Mouse (Mus musculus): ENCODE measurements around the gene Sema4c. TPM values are rescaled to one million over a fixed set of nuclear protein-coding genes. Genes with fewer than 3 reads are reported as not detected.

Gene Sema4c
- total and polyA plus RNA-seq, 3 experiments: 0.70 to 3.4 (median 1.5) TPM

- no peak for DNase-seq (ENCODE audit: extremely low read depth)
- H3K9me3 ChIP-seq (replicated peaks; ENCODE audit: low read length): no peaks in the 10 kb centered on the region
- H3K27me3 ChIP-seq (replicated peaks): no peaks in the 10 kb centered on the region
- TF ChIP-seq JUND (conservative IDR thresholded peaks at IDR 0.05; ENCODE audit: low read depth, low read length) (no peak), SIN3A (IDR thresholded peaks at IDR 0.05; ENCODE audit: low read length) (no peak), CHD2 (IDR thresholded peaks at IDR 0.05; ENCODE audit: low read length) (no peak), MAZ (IDR thresholded peaks at IDR 0.05; ENCODE audit: low read depth, low read length) (no peak), ZMIZ1 (IDR thresholded peaks at IDR 0.05; ENCODE audit: low read depth, low read length) (no peak), RCOR1 (conservative IDR thresholded peaks at IDR 0.05; ENCODE audit: low read depth, low read length) (no peak), JUN (IDR thresholded peaks at IDR 0.05; ENCODE audit: insufficient read depth, low read depth, low read length) (no peak), IRF4 (IDR thresholded peaks at IDR 0.05; ENCODE audit: low read depth, low read length) (no peak), BHLHE40 (IDR thresholded peaks at IDR 0.05; ENCODE audit: low read depth, low read length) (no peak), CTCF (conservative IDR thresholded peaks at IDR 0.05 in 1 of 2, IDR thresholded peaks at IDR 0.05 in 1 of 2; ENCODE audit: low read depth in 2 of 2, low read length in 2 of 2) (no peak), POLR2AphosphoS2 (IDR thresholded peaks at IDR 0.05; ENCODE audit: low read depth, low read length) (no peak), ZNF384 (IDR thresholded peaks at IDR 0.05; ENCODE audit: low read depth, low read length) (no peak), ZC3H11A (IDR thresholded peaks at IDR 0.05; ENCODE audit: low read depth, low read length) (no peak), CHD1 (IDR thresholded peaks at IDR 0.05; ENCODE audit: low read depth, low read length) (no peak), USF2 (conservative IDR thresholded peaks at IDR 0.05; ENCODE audit: low read depth, low read length) (no peak), ETS1 (conservative IDR thresholded peaks at IDR 0.05; ENCODE audit: low read depth, low read length) (no peak)
- H3K4me2 ChIP-seq (ENCODE audit: insufficient read depth, low read depth, poor library complexity, severe bottlenecking): no peak overlapping the region
- H3K4me1 ChIP-seq (ENCODE audit: control insufficient read depth in 1 of 2, insufficient read depth in 2 of 2): peaks cover 0 to 15% of the 10 kb centered on the region in 2 experiments; a peak in 2 of 4 replicates
- H3K27ac ChIP-seq (ENCODE audit: insufficient read depth, low read depth): no peak overlapping the region
- peaks cover 43 to 82% of the 10 kb centered on the region in 2 experiments for H3K36me3 ChIP-seq (replicated peaks in 1 of 2; ENCODE audit: control insufficient read depth in 1 of 2, insufficient read depth in 1 of 2, low read length in 1 of 2)
- dilution Hi-C loops (cut with MboI; ENCODE audit: extremely low pct_ligation_motif_present, extremely low pct_unique_long_range_greater_than_20kb, low sequenced_read_pairs) (no loop called here), in situ Hi-C loops (cut with MboI; ENCODE audit: low pct_ligation_motif_present, low pct_unique_long_range_greater_than_20kb, low sequenced_read_pairs) (no loop called here)
- no peaks in the 10 kb centered on the region for H3K79me2 ChIP-seq (replicated peaks; ENCODE audit: control insufficient read depth, extremely low read depth, insufficient read depth, poor library complexity, severe bottlenecking)
- H3K4me3 ChIP-seq (replicated peaks in 1 of 3; ENCODE audit: low read depth in 2 of 3, low read length in 2 of 3, poor library complexity in 1 of 3): no peak overlapping the region
- no peak overlapping the region for H3K9ac ChIP-seq (ENCODE audit: insufficient read depth, low read depth)
These were observed 39.9 kb downstream of the Sema4c start for GRCm38 (mm10) chr1:36518259-36518658.

- Histone ChIP-seq H3K4me2 (ENCODE audit: insufficient read depth, low read depth, poor library complexity, severe bottlenecking) (no peak overlapping the region), H3K27ac (ENCODE audit: insufficient read depth, low read depth) (no peak overlapping the region), H3K27me3 (replicated peaks) (no peaks in the 10 kb centered on the region), H3K36me3 (replicated peaks in 1 of 2; ENCODE audit: control insufficient read depth in 1 of 2, insufficient read depth in 1 of 2, low read length in 1 of 2) (peaks cover 13 to 39% of the 10 kb centered on the region in 2 experiments), H3K79me2 (replicated peaks; ENCODE audit: control insufficient read depth, extremely low read depth, insufficient read depth, poor library complexity, severe bottlenecking) (no peaks in the 10 kb centered on the region), H3K4me3 (replicated peaks in 1 of 3; ENCODE audit: low read depth in 2 of 3, low read length in 2 of 3, poor library complexity in 1 of 3) (no peak overlapping the region), H3K4me1 (ENCODE audit: control insufficient read depth in 1 of 2, insufficient read depth in 2 of 2) (peaks cover 4 to 25% of the 10 kb centered on the region in 2 experiments; a peak in 2 of 4 replicates), H3K9ac (ENCODE audit: insufficient read depth, low read depth) (no peak overlapping the region), H3K9me3 (replicated peaks; ENCODE audit: low read length) (no peaks in the 10 kb centered on the region)
- in situ Hi-C loops (cut with MboI; ENCODE audit: low pct_ligation_motif_present, low pct_unique_long_range_greater_than_20kb, low sequenced_read_pairs) (no loop called here), dilution Hi-C loops (cut with MboI; ENCODE audit: extremely low pct_ligation_motif_present, extremely low pct_unique_long_range_greater_than_20kb, low sequenced_read_pairs) (no loop called here)
- peak; percentile 35 for TF ChIP-seq RAD21 (IDR thresholded peaks at IDR 0.05; ENCODE audit: low read depth, low read length)
- TF ChIP-seq SMC3 (IDR thresholded peaks at IDR 0.05; ENCODE audit: low read depth, low read length): peak; percentile 24
- peak in 1 of 2 experiments; percentile 55; a peak in 2 of 4 replicates for TF ChIP-seq CTCF (conservative IDR thresholded peaks at IDR 0.05 in 1 of 2, IDR thresholded peaks at IDR 0.05 in 1 of 2; ENCODE audit: low read depth in 2 of 2, low read length in 2 of 2)
- no peak for TF ChIP-seq JUN (IDR thresholded peaks at IDR 0.05; ENCODE audit: insufficient read depth, low read depth, low read length)
- DNase-seq (ENCODE audit: extremely low read depth): peak; percentile 42
These were observed 44.4 kb downstream of the Sema4c start for GRCm38 (mm10) chr1:36513718-36514117.

All from CH12.LX (cell line).